Mouse (Mus musculus) layer of hippocampus, postnatal 14 days (tissue): ENCODE measurements around the gene Nr2f2. TPM values are rescaled to one million over a fixed set of nuclear protein-coding genes. Genes with fewer than 3 reads are reported as not detected.

Source experiments
- DNase-seq, 2 experiments: peaks; one replicate each; pipeline ENCODE4 v3.0.0; 2021 to 2022; ENCODE audit warnings: low spot score in 2 of 2, mixed read lengths in 1 of 2
- total RNA-seq, 2 experiments: library from RNA; stranded (reverse); gene quantifications; 2 replicates each; pipeline ENCODE4 v1.2.3; 2021

Nr2f2 gene
- total RNA-seq, 2 experiments from 2014 or later, result 46.4 to 51.8 TPM

DNA sequence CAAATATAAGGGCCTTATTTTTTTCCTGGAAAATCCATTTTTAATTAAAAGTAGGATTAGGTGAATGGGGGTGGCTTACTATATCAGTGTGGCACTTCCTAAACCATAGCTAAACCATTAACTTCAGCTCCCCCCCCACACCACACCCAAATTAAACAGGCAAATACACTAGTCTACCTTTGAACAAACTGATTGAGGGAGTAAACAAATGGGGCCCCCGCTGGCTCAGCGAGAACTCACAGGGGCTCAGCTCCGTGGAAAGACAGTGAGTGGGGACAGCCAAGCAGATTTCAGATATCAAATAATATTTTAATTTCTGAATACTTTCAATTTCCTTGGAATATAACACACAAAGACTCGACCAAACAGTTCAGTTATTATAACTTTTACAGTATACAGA, 13.4 kb downstream of the Nr2f2 start:
- no peak for DNase-seq

- no peak for DNase-seq
These were observed 13.9 kb downstream of the Nr2f2 start for GRCm38 (mm10) chr7:70352617-70353016.

DNA sequence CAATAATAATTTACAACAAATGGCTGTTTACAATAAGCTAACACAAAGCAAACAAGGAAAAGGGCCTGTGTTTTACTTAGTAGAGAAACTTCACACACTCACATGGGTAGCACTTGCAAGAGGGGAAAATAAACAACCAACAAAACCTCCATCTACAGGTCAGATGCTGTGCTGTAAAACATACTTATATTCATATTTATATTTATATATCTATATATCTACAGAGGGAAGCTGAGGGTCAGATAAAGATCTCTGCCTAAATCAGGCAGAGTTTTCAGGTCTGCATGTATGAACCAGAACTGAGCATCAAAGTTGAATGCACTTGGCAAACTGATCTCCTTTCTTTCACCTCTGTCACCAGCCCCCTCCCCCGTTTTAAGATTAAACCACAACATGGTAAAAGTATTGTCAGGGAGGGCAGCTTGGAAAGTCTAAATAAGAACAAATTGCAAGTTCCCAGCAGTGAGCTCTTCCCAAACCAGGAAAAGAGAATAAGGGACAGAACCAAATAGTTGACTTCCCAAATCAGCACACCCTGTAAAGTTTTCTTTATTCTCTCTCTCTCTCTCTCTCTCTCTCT, 14.5 kb downstream of the Nr2f2 start:
- no peak for DNase-seq

- no peak for DNase-seq
These were observed 15.6 kb downstream of the Nr2f2 start for GRCm38 (mm10) chr7:70350781-70351551.

- no peak for DNase-seq
These were observed 16.4 kb downstream of the Nr2f2 start for GRCm38 (mm10) chr7:70349981-70350670.

DNA sequence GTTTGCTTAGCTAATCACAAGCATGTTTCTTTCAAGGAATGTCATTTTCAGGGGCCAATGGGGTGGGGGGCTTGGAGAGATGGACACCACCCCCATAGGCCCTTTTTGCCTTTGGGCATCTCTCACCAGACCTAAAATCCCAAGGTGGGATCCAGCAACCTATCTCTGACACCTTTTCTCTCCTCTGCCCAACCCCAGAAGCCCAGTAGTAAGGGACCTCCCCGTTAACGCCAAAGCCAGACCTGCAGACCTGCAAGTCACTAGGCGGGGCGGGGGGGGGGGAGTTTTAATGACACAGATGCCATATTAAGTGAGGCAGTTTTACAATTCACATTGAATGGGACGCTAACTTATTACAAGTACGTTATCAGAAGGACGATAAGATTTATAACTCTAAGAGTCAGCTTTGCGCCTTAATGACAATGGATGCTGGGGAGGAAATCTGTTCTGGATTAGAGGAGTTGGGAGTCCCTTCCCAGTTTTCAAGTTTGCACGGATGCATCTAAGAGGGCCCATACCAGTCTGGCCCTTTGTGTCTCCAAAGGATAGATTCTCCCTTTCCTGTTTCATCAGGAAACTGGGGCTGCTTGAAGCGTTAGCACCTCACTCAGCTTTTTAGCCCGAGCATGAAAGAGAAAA, 17.4 kb downstream of the Nr2f2 start:
- DNase-seq, result no peak

- no peak for DNase-seq
These were observed 18.2 kb downstream of the Nr2f2 start for GRCm38 (mm10) chr7:70348064-70348976.

DNA sequence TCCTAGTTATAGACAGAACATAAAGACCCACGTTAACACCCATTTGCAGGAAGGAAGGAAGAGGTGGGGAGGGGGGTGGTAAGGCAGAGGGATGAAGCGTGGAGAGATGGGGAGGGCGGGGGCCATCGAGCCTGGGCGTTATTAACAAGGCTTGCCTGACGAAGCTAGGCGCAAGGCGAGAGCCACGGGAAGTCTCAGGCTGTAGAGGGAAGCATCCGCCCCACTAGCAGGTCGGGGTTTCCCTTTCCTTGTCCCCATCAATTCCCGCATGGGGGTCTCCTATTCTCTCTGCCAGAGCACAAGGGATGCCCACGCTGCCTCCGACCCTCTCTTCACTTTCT, 18.9 kb downstream of the Nr2f2 start:
- DNase-seq, result no peak

DNA sequence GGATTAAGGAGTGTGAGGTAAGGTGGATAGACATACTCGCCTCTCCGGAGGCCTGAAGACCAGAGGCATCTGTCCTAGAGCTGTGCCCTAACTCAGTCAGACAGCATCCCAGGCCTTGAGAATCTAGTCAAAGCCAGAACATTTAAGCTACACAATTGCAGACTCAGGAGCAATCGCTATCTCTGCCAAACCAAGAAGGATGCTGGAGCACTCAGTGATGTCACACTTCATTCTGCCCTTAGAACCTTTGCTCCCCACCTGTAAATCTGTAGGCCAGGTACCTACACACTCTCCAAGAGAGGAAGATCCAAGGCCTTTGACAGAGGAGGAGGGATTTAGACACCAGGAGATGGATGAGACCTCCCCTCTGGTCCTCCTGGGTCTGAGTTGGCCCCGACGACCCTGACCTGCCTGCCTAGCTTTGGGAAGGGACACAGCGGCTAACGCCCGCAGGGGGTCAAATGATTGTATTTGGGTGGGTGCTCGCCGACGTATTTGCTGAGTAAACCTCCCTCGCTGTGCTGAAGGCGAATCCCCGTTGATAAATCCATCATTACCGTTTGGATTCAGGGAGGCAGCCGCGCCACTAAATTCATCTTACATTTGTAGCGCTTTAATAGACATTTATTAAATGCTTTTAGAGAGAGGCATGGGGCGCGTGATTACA, 19.5 kb downstream of the Nr2f2 start:
- DNase-seq, result no peak

DNA sequence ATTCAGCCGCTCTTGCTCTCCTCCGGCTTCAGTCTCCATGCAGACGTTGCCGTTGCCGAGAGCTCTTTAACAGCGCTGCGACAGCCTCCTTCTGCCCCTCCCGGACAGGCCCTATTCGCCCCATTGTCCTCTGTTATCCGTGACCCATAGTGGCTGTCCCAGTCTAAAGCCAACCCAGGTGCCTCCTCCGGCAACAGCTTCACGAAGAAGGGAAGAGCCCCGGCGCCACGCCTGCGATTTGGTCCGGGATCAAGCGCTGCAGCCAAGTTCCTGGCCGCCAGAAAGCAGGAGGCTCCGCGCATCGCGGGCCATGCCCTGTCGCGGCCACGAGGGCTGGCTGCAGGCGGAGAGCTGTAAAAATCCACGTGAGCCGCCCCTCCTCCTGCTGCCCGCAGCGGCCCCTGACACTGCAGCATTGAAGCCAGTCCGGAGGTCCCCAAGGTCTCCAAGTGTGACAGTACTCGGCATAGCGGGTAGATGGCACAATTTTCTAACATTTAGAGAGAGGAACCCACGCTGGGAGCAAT, 20.5 kb downstream of the Nr2f2 start:
- peak in 1 of 2 experiments; percentile 76 for DNase-seq

DNA sequence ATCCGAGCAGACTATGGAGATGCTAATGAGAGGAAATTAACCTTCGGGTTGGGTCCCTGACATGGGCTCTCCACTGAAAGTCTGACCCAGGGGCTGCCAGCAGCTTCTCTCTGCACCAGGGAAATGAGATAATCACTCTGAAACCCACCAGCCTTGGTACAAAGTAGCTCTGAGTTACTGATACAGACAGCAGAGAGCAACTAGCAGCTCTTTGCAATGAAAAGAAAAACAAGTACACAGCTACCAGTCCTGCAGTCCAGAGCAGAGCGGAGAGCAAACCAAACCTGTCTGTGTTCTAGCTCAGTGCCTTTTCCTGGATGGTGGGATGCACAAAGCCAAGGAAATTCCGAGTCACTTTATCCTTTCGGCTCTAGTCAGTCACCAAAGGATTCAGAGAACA, 23.1 kb downstream of the Nr2f2 start:
- DNase-seq, result no peak

DNA sequence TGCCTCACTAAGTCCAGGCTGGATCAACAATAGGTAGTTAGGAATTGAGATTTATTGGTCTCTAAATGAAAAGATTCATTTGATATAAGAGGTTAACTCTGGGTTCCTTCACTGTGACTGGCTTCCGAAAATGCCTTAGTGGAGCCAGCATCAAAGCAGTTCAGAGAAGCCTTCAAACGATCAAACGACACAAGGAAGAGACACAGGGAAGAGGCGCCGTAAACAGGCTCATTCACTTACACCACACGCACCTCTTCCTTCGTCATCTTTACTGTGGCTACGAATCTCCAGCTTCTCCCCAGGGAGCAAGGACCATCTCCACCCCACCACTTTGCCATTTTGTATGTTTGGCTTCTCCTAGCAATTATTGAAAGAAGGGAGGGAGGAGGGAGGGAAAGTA, 23.8 kb downstream of the Nr2f2 start:
- no peak for DNase-seq

DNA sequence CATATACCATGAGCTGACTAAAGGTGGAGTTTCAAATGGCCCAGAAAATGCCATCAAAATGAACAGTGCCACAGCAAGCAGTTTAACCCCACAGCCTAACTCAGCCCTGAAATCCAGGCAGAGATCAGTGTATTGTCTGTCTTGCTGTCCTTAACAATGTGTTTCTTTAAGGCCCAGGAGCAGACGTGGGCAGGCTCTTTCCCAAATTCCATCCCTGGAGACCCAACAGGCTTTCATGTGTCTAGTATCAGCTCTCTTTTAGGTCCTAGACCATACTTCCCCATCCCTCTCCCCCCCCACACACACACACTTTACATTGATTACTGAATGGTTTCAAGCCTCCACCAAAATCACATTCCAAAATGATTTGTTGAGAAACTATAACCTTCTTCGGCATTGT, 24.5 kb downstream of the Nr2f2 start:
- no peak for DNase-seq

- DNase-seq, result no peak
These were observed 26.4 kb downstream of the Nr2f2 start for GRCm38 (mm10) chr7:70339998-70340630.

DNA sequence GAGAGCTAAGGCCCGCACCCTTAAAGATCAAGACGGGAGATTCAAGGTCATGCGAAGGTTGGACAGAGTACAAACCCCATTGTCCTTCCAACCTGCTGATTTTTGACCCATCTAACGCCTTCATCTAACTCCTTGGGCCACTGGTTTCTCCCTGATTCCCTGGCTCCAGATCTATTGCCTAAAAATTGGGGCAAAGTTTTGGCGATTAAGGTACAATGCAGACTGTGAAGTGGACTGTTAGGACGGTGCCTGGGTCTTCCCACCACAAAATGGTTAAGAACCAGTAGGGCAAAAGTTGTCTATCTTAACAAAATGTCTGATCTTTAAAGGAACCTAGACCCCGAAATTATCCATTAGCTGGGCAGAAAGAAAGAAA, 28.3 kb downstream of the Nr2f2 start:
- peak in 1 of 2 experiments; percentile 0 for DNase-seq

DNA sequence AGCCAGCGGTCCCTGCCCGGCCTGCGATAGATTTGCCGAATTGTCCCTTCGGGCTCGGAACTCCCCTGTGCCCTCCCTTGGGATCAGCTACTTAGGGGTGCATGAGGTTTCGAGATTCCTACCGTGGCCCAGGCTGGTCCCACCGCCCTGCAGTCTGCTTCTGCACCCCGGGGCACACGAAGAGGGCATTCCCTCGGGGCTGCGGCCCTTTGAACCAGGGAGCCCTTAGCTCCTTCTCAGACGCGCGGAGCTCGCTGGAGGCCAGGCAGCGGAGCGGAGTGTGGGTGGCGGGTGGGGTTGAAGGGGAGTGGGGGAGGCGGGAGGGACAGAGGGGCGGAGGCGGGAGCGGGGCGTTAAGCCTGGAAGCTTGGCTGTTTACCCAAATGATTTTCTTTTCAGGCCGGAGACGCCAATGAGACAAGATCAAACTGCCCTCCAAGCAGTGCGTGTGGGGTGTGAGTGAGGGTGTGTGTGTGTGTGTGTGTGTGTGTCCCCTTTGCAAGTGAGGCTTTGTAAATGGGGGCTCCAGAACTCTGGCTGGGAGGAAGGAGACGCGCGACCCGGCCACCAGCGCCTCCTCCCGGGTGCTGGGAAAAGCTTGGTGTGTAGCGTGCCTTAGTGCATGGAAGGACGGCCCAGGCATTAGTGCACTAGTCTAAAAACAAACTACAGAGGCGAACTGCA, 28.8 kb downstream of the Nr2f2 start:
- peak in 1 of 2 experiments; percentile 15 for DNase-seq

- DNase-seq, result peak in 1 of 2 experiments; percentile 5
These were observed 29.8 kb downstream of the Nr2f2 start for GRCm38 (mm10) chr7:70336571-70337240.

- DNase-seq, result no peak
These were observed 30.4 kb downstream of the Nr2f2 start for GRCm38 (mm10) chr7:70336126-70336525.
